Mouse (Mus musculus) adrenal gland, postnatal 10 days (tissue): ENCODE measurements at regions not wholly inside any gene's neighbourhood (a gene's known extent, or its start where the extent isn't known, plus 50 kb on each side); places are given as distances from the start of the nearest gene placed in this dataset.
A peak's percentile ranks its signal among the peaks of the same experiment; 100 is the strongest.

Experiments
- DNase-seq: peaks from one replicate; pipeline ENCODE4 v3.0.0; 2021; ENCODE audit warnings: mixed read lengths

GRCm38 (mm10) chr2:46358225-46358624 is 1241.0 kb upstream of the Zeb2 start:
- DNase-seq = no peak

GRCm38 (mm10) chr2:46356651-46357050 is 1239.5 kb upstream of the Zeb2 start:
- DNase-seq = no peak

GRCm38 (mm10) chr2:46340694-46341093 is 1223.5 kb upstream of the Zeb2 start:
- no peak for DNase-seq

GRCm38 (mm10) chr2:46316666-46317065 is 1199.5 kb upstream of the Zeb2 start:
- DNase-seq = no peak

- DNase-seq = no peak
Observed at GRCm38 (mm10) chr2:46315243-46315642, 1198.0 kb upstream of the Zeb2 start.

GRCm38 (mm10) chr2:46307582-46308153 is 1190.5 kb upstream of the Zeb2 start:
- DNase-seq = no peak

- no peak for DNase-seq
Observed at GRCm38 (mm10) chr2:46302627-46303026, 1185.4 kb upstream of the Zeb2 start.

GRCm38 (mm10) chr2:46297274-46297843 is 1180.2 kb upstream of the Zeb2 start:
- no peak for DNase-seq

GRCm38 (mm10) chr2:46283929-46284598 is 1166.9 kb upstream of the Zeb2 start:
- no peak for DNase-seq

- DNase-seq = no peak
Observed at GRCm38 (mm10) chr2:46280822-46281221, 1163.6 kb upstream of the Zeb2 start.

GRCm38 (mm10) chr2:46261618-46262017 is 1144.4 kb upstream of the Zeb2 start:
- no peak for DNase-seq

GRCm38 (mm10) chr2:46251562-46251961 is 1134.4 kb upstream of the Zeb2 start:
- DNase-seq = no peak

GRCm38 (mm10) chr2:46245717-46246116 is 1128.5 kb upstream of the Zeb2 start:
- DNase-seq = no peak

- no peak for DNase-seq
Observed at GRCm38 (mm10) chr2:46244697-46245096, 1127.5 kb upstream of the Zeb2 start.

- peak; percentile 4 for DNase-seq
Observed at GRCm38 (mm10) chr2:46242806-46243205, 1125.6 kb upstream of the Zeb2 start.

- no peak for DNase-seq
Observed at GRCm38 (mm10) chr2:46239874-46240273, 1122.7 kb upstream of the Zeb2 start.

GRCm38 (mm10) chr2:46230791-46231450 is 1113.7 kb upstream of the Zeb2 start:
- no peak for DNase-seq

GRCm38 (mm10) chr2:46218336-46218957 is 1101.3 kb upstream of the Zeb2 start:
- DNase-seq = peak; percentile 4

GRCm38 (mm10) chr2:46199341-46199740 is 1082.1 kb upstream of the Zeb2 start:
- no peak for DNase-seq

- no peak for DNase-seq
Observed at GRCm38 (mm10) chr2:46187265-46187888, 1070.2 kb upstream of the Zeb2 start.

- DNase-seq = no peak
Observed at GRCm38 (mm10) chr2:46183241-46183640, 1066.0 kb upstream of the Zeb2 start.

- DNase-seq = no peak
Observed at GRCm38 (mm10) chr2:46179741-46180140, 1062.5 kb upstream of the Zeb2 start.
